Mouse (Mus musculus) embryonic facial prominence, embryonic 10.5 days (tissue): ENCODE results near the gene Nrcam. TPM values are rescaled to one million over a fixed set of nuclear protein-coding genes. Genes with fewer than 3 reads are reported as not detected.

Experiments used
- DNase-seq: peaks from one replicate; pipeline ENCODE4 v3.0.0-alpha.2; 2017; ENCODE audit warnings: low spot score
- H3K27ac ChIP-seq: fragments of 300-500 bp; sonication (generic); replicated peaks from 2 replicates; pipeline ENCODE4 v1.5.1; 2016; ENCODE audit warnings: mild to moderate bottlenecking
- H3K27me3 ChIP-seq: fragments of 300-500 bp; sonication (generic); replicated peaks from 2 replicates; pipeline ENCODE4 v1.6.1; 2016; ENCODE audit warnings: low read depth, mild to moderate bottlenecking; ENCODE audit not compliant: poor library complexity, severe bottlenecking
- H3K36me3 ChIP-seq: fragments of 300-500 bp; sonication (generic); replicated peaks from 2 replicates; pipeline ENCODE4 v1.6.1; 2016; ENCODE audit warnings: mild to moderate bottlenecking, moderate library complexity
- H3K4me1 ChIP-seq: fragments of 300-500 bp; sonication (generic); 2 replicates; pipeline ENCODE4 v1.6.1; 2016
- H3K4me3 ChIP-seq: fragments of 300-500 bp; sonication (generic); 2 replicates; pipeline ENCODE4 v1.5.1; 2016; ENCODE audit warnings: mild to moderate bottlenecking, moderate library complexity
- H3K9me3 ChIP-seq: fragments of 300-500 bp; sonication (generic); 2 replicates; pipeline ENCODE4 v1.6.1; 2016; ENCODE audit warnings: mild to moderate bottlenecking
- WGBS: fragments of 180-500 bp; shearing (Covaris S2); methylation state at CpG from one replicate; pipeline ENCODE4 v1.1.7; 2016; 5-methylcytosine and 5-hydroxymethylcytosine counted together
- polyA plus RNA-seq: library from polyadenylated mRNA; unstranded; fragments of >200 nt; fragmentation: Nextera tagmentation; extraction: Ambion mirVana; gene quantifications from 2 replicates; pipeline ENCODE4 v1.2.1, GENCODE M21; 2016

Gene Nrcam
- polyA plus RNA-seq, 1 experiment from 2014 or later = 15.2 TPM

DNA sequence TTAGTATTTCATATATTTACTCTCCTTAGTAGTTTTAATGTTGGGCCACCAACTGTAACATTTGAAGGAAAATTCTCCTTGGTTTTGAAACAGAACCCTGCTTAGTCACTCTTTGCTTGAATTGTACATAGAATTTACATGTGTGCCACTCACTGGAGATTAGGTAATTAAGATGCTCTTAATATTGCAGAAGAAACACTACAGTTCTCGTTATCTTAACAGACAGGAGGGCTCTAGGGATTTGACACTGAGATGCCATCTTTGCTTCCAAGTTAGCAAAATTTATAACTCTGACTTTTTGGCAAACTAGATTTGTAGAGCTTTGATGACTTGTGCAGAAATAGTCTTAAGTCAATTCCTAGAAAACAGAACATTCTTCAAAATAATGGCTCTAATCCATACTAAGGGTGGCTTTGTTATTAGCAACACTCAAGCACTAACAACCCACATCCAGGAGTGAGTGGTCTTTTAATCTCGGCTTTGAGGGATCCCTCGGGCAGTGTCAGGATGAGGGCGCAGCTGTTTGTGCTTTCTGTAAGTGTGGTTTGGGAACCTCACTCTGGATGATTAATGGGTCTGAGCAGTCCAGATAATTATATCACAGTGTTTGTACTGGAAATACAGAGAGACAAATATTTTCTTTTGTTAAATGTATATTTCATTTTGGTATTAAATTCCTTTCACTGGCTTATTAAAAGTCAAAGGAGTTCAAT is 93.6 kb downstream of the Nrcam start:
- H3K36me3 ChIP-seq = no peaks in the 10 kb centered on the region
- 53% methylated on average over 4 of the region's 4 CpGs for WGBS
- no peak overlapping the region for H3K4me3 ChIP-seq
- H3K27me3 ChIP-seq = no peaks in the 10 kb centered on the region
- H3K27ac ChIP-seq = no peak overlapping the region
- no peaks in the 10 kb centered on the region for H3K4me1 ChIP-seq
- DNase-seq = no peak
- no peaks in the 10 kb centered on the region for H3K9me3 ChIP-seq

DNA sequence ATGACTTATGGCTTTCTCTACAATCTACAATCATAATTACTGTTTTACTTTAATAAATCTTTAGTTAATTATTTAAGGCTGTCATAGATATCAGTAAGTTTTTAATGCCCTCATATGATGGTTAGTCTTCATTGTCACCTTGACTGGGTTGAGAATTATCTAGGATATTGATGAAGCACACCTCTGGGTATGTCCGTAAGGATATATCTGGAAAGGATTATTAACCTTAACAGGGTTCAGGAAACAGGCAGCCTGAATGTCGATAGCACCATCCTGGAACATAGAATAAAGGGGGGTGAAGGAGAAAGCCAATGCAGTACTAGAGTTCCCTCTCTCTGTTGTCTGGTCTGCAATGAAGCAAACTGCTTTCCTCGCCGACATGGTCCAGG is 94.2 kb downstream of the Nrcam start:
- Histone ChIP-seq H3K27ac (no peak overlapping the region), H3K9me3 (no peaks in the 10 kb centered on the region), H3K36me3 (no peaks in the 10 kb centered on the region), H3K27me3 (no peaks in the 10 kb centered on the region), H3K4me3 (no peak overlapping the region), H3K4me1 (no peaks in the 10 kb centered on the region)
- no peak for DNase-seq
- 85% methylated on average over 4 of the region's 4 CpGs for WGBS

DNA sequence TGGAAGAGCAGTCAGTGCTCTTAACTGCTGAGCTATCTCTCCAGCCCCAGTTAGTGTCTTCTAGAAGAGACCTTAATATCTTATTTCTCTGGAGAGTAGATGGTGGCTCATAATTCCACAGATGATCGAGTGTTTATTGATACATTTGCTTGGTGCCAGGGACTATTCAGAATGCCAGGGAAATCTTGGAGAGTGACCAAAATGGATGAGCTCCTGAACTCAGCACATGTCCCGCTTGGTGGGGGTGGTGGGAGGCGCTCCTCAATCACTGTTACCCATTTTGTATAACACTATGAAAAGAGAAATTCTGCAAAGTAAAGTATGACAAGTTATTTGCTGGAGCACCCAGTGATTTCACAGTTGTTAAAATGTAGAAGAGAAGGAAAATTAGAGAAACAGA is 95.3 kb downstream of the Nrcam start:
- no peaks in the 10 kb centered on the region for H3K9me3 ChIP-seq
- no peaks in the 10 kb centered on the region for H3K36me3 ChIP-seq
- no peak overlapping the region for H3K4me3 ChIP-seq
- no peak for DNase-seq
- WGBS = 90% methylated on average over 3 of the region's 3 CpGs
- H3K27ac ChIP-seq = no peak overlapping the region
- no peaks in the 10 kb centered on the region for H3K27me3 ChIP-seq
- H3K4me1 ChIP-seq = 0 out of 2 replicates have a peak, but pooled peaks cover 4% of the 10 kb centered on the region

DNA sequence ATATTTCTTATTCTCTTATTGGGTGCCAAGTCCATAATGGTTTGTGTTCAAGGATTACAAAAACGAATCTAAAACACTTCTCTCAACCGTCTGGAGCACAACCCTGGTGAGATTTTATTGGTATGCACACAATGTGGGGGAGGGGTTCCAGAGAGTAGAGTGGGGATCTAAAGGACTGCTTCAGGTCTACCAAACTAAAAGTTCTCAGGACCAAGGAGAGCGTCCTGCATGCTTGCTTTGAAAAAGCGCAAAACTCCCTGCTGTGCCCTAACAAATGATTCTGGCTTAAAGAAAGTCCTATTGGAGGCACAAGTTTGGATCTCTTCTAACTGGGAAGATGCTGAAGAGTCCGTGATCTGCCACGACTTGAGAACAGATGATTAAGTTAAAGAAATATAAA is 96.4 kb downstream of the Nrcam start:
- WGBS = 7% methylated on average over 6 of the region's 6 CpGs
- no peak overlapping the region for H3K4me3 ChIP-seq
- DNase-seq = peak; percentile 37
- H3K4me1 ChIP-seq = 0 out of 2 replicates have a peak, but pooled peaks cover 4% of the 10 kb centered on the region
- no peaks in the 10 kb centered on the region for H3K36me3 ChIP-seq
- H3K27ac ChIP-seq = no peak overlapping the region
- H3K27me3 ChIP-seq = no peaks in the 10 kb centered on the region
- no peaks in the 10 kb centered on the region for H3K9me3 ChIP-seq

DNA sequence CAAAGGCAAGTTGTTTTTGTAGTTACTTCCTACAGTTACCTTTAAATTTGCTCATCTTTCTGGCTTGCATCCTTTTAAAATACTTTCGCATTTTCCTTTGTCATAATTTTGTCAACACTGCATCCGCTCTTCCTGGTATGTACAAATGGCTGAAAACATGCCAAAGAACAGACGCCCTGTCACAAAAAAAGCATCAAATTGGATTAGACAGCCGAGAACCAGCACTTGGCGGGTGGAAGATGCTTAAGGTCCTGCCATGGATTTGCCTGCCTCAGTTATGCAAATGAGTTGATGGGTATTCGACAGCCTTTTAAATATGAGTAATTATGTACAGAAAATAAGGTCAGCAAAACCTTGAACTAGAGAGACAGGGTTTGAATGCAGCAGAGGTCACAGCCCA is 101.7 kb downstream of the Nrcam start:
- Histone ChIP-seq H3K4me3 (no peak overlapping the region), H3K27ac (no peak overlapping the region), H3K36me3 (no peaks in the 10 kb centered on the region), H3K9me3 (no peaks in the 10 kb centered on the region), H3K27me3 (no peaks in the 10 kb centered on the region), H3K4me1 (peaks cover 8% of the 10 kb centered on the region; the same call in 1 of the 2 replicates)
- WGBS = 76% methylated on average over 6 of the region's 6 CpGs
- no peak for DNase-seq

DNA sequence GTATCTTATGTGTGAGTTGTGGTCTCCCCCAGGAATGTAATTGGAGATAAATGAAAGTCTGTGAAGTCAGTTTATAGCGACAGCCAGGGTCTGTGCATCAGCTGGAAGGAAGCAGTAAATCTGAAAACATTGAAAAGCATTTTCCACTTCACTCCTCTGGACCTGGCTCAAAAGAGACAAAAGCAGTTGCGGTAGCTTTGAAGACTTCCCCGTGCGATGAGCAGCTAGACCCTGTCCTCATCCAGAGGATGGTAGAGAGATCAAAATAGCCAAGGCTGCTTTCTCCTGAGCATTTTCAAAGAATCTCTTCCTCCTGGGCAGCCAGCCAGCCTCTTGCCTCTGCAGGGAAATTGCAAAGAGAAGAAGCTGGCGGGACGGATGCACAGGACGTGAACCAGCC is 102.3 kb downstream of the Nrcam start:
- no peaks in the 10 kb centered on the region for H3K36me3 ChIP-seq
- DNase-seq = no peak
- peaks cover 8% of the 10 kb centered on the region; the same call in 1 of the 2 replicates for H3K4me1 ChIP-seq
- 77% methylated on average over 7 of the region's 7 CpGs for WGBS
- H3K9me3 ChIP-seq = no peaks in the 10 kb centered on the region
- H3K27ac ChIP-seq = no peak overlapping the region
- H3K27me3 ChIP-seq = no peaks in the 10 kb centered on the region
- H3K4me3 ChIP-seq = no peak overlapping the region

DNA sequence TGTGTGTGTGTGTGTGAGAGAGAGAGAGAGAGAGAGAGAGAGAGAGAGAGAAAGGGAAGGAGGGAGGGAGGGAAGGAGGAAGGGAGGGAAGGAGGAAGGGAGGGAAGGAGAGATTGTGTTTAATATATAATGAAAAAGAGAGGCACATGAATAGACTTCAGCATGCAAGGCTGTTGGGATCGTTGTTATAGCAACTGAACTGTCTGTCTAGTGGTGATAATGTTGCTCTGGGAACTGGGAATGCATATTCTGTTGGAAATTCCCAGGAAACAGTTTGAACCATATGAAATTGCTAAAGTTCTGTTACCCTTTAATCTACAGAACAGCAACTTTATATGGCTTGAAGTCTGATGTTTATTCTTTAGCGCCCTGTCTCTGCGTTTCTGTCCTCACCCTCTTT is 104.0 kb downstream of the Nrcam start:
- 91% methylated on average over 3 of the region's 3 CpGs for WGBS
- H3K36me3 ChIP-seq = no peaks in the 10 kb centered on the region
- H3K27ac ChIP-seq = no peak overlapping the region
- H3K4me1 ChIP-seq = peaks cover 17% of the 10 kb centered on the region
- H3K4me3 ChIP-seq = no peak overlapping the region
- H3K27me3 ChIP-seq = no peaks in the 10 kb centered on the region
- DNase-seq = no peak
- H3K9me3 ChIP-seq = no peaks in the 10 kb centered on the region

DNA sequence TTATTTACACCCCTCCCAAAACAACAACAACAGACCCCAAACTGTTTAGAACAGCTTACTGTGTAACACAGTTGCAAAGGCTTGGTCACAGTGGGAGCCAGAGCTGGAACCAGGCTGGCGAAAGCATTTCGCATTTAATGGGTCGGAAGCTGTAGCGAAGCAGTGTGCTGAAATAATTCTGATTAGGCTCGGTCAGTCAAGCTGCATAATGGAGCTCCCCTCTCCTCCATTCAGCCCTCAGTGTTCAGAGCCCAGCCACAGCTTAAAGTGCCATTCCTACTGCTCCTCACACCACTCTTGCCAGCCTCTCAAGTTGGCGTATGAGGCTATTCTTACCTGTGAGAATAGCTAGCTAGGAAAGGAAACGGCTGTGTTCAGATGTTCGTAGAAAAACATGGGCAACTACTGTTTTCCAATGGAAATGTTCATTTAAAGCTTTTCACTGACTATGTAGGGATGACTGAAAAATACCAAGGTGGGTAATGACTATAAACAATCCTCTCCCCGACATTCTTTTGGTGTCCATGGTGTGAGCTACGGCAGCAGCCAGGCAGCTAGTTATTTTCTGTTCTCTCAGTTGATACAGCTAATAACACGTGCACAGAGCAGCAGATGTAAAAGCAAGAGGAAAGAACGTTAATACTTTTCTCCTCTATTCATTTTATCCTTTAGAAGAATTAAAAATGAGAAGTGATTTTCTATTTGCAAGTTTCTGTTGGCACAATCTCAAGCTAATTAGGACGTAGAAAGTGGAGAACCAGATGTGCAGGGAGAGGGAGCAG is 108.6 kb downstream of the Nrcam start:
- Histone ChIP-seq H3K4me3 (no peak overlapping the region), H3K27me3 (no peaks in the 10 kb centered on the region), H3K9me3 (no peaks in the 10 kb centered on the region), H3K36me3 (no peaks in the 10 kb centered on the region), H3K4me1 (peaks cover 35% of the 10 kb centered on the region), H3K27ac (no peak overlapping the region)
- peak; percentile 10 for DNase-seq
- WGBS = 51% methylated on average over 13 of the region's 13 CpGs

DNA sequence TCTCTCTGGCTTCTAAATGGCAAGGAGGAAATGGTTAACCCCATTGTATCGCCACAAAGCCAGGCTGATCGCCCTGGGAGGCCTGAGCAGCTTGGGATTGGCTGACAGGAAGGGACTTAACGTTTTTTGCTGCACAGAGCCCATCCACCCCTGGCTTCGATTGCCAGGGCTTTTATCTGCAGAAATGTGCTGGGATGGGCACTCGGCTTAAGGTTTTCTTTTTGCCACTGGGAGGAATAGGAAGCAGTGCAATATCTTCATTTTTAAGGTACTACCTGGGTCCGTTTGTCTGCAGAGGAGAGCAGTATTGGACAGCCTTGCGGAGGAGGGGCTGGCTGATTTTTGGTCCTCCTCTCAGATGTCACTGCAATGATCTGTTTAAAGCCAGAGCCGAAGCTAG is 110.2 kb downstream of the Nrcam start:
- H3K4me1 ChIP-seq = peaks cover 35% of the 10 kb centered on the region
- H3K36me3 ChIP-seq = no peaks in the 10 kb centered on the region
- peak; percentile 40 for DNase-seq
- peak overlapping the region; percentile 42 for H3K4me3 ChIP-seq
- H3K9me3 ChIP-seq = no peaks in the 10 kb centered on the region
- no peak overlapping the region; the same call in 1 of the 2 replicates for H3K27ac ChIP-seq
- WGBS = 4% methylated on average over 8 of the region's 8 CpGs
- H3K27me3 ChIP-seq = no peaks in the 10 kb centered on the region

DNA sequence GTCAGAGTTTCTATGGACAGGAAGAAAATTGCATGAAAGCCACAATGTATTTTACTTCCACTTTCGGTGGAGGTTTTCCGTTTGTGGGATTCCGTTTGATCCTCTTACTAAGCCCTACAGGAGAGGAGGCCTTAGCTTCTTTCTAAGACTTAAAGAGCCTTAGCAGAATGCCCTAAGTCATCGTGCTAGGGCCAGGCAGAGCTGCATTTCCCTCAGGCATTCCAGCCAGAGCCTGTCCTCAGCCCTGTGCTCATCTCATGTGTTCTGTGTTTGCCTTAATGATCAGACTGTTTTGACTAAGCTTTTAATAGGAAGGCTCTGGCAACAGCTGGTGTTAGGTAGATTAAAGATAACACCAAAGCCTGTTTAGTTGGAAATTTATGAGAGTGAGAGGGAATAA is 111.5 kb downstream of the Nrcam start:
- Histone ChIP-seq H3K9me3 (no peaks in the 10 kb centered on the region), H3K4me1 (peaks cover 35% of the 10 kb centered on the region), H3K4me3 (no peak overlapping the region), H3K27me3 (no peaks in the 10 kb centered on the region), H3K36me3 (no peaks in the 10 kb centered on the region), H3K27ac (no peak overlapping the region)
- no peak for DNase-seq
- WGBS = 29% methylated on average over 4 of the region's 4 CpGs

DNA sequence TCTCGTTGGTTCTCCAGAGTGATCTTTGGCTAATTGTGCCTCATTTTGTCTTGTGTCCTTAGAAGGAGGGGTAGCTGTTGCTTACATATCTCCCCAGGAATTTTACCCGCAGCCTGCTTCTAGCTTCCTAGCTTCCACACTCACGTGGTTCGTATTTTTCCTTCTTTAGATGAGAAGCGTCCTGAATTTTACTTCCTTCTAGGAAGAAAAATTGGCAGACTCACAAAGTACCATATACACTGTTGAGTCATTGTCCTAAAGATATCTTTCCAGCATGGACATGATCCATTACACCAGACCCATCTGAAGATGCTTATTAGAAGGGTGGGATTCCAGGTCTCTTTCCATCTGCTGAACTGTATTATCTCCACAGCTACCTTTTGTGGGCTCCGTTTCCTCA is 122.2 kb downstream of the Nrcam start:
- H3K4me1 ChIP-seq = no peaks in the 10 kb centered on the region
- H3K36me3 ChIP-seq = no peaks in the 10 kb centered on the region
- H3K9me3 ChIP-seq = no peaks in the 10 kb centered on the region
- H3K27ac ChIP-seq = no peak overlapping the region
- WGBS = 68% methylated on average over 6 of the region's 6 CpGs
- H3K27me3 ChIP-seq = no peaks in the 10 kb centered on the region
- no peak overlapping the region for H3K4me3 ChIP-seq
- no peak for DNase-seq

DNA sequence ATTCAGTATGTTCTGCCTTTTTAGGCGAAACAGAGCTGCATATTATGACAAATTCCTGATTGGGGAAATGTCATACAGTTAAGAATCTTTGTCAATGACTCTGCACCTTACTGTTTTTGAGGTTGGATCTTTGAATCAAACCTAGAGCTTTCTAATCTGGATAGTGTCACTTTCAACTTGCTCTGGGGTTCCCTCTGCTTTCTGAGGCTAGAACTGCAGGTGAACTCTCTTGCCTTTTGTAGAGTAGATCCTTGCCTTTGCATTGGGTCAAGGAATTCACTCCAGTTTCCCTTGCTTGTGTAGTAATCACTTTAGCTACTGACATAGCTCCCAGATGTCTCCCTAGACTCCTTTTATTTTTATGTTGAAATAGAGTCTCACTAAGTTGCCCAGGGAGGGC is 123.1 kb downstream of the Nrcam start:
- Histone ChIP-seq H3K9me3 (no peaks in the 10 kb centered on the region), H3K36me3 (no peaks in the 10 kb centered on the region), H3K4me1 (no peaks in the 10 kb centered on the region), H3K27me3 (no peaks in the 10 kb centered on the region), H3K27ac (no peak overlapping the region), H3K4me3 (no peak overlapping the region)
- 65% methylated on average over 1 of the region's 1 CpGs for WGBS
- no peak for DNase-seq

DNA sequence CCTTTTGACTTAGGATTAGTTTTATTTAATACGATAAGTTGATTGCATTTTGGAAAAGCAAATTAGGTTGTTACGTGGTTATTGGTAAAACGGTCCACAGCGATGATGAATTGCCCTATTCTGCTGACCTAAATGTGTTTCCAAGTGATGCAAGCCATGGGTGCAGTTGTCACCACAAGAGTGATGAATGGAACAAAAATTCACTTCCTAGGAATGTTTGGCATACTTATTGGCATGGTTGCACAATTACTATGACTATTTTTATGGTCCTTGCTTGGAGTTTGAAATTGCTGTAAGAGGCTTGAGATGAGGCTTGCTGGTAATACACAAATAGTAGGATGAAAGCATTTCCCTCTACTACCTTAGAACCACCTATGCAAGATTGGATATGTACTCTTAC is 125.1 kb downstream of the Nrcam start:
- Histone ChIP-seq H3K4me1 (no peaks in the 10 kb centered on the region), H3K27me3 (no peaks in the 10 kb centered on the region), H3K9me3 (no peaks in the 10 kb centered on the region), H3K27ac (no peak overlapping the region), H3K36me3 (no peaks in the 10 kb centered on the region), H3K4me3 (no peak overlapping the region)
- 95% methylated on average over 4 of the region's 4 CpGs for WGBS
- DNase-seq = no peak
